Mouse (Mus musculus): Measurements from ENCODE around the gene Bmi1. TPM values are rescaled to one million over a fixed set of nuclear protein-coding genes. Genes with fewer than 3 reads are reported as not detected.

The Bmi1 gene
- total RNA-seq (2021) = 10 to 100 TPM; 59.2 to 70.6 TPM
- polyA plus RNA-seq (2012; rRNA removed) = 22.3 and 54.4 TPM in 2 replicates
- long read RNA-seq, transcript Bmi1-201 (10 exons, 3,594 nt) = major isoform, 61 of 70 reads
- long read RNA-seq, partial matches to known transcripts = 4 of 70 reads
- long read RNA-seq, other reads (novel, unspliced or antisense) = 5 of 70 reads

DNA sequence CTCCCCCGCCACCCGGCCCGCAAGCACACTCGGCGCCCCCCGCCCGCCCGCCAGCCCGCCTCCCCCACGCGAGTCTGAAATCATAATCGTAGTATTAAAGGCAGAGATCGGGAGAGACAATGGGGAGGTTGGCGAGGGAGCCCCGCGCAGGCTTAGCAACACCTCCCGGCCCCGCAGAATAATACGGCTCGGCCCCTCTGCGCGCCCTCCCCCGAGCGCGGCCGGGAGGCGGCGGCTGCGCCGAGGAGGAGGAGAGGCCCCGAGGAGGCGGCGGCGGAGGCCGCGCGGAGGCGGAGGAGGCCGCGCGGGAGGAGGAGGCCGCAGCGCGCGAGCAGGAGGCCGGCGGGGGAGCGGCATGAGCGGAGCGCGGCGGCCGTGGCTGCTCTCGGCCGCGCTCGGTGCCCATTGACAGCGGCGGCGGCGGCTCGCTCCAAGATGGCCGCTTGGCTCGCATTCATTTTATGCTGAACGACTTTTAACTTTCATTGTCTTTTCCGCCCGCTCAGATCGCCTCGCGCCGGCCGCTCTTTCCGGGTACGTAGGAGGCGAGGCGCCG lies at the start of gene Bmi1:
Bmi1 (plus strand) TSS at position 83 of the 556 bp plus-strand sequence.
- no peaks in the 10 kb centered on the region for H3K79me2 ChIP-seq (replicated peaks; ENCODE audit: control insufficient read depth, insufficient read depth, low read length)
- H3K4me1 ChIP-seq (ENCODE audit: control insufficient read depth, insufficient read depth, low read length) = peaks cover 2% of the 10 kb centered on the region
- peak within 1 kb of the TSS; percentile 95 for H3K27ac ChIP-seq
- intact Hi-C loops (cut with DNase I) = loop anchor here (2.0 to 5.0 kb wide), 5 partner anchors 90 to 650 kb away; partner anchors contain the start of genes 4930426L09Rik, Dnajc1, Pip4k2a and Skida1
- no peaks in the 10 kb centered on the region for H3K27me3 ChIP-seq (ENCODE audit: control insufficient read depth, insufficient read depth, low read length)
- H3K4me3 ChIP-seq = peak within 1 kb of the TSS; percentile 85
- TF ChIP-seq CTCF (IDR thresholded peaks at IDR 0.05) (no peak), POLR2A (IDR thresholded peaks at IDR 0.05; ENCODE audit: insufficient read depth, low read depth, low read length) (0 out of 2 replicates have a peak, but pooled peaks have one; percentile 16)
- DNase-seq = peak; percentile 83 to 84
- peaks cover 9% of the 10 kb centered on the region for H3K36me3 ChIP-seq (ENCODE audit: control insufficient read depth, insufficient read depth, low read length)
- peak within 1 kb of the TSS; percentile 97 for H3K9ac ChIP-seq (ENCODE audit: low read depth, low read length)
- 1% methylated on average over 53 of the region's 77 CpGs for WGBS

DNA sequence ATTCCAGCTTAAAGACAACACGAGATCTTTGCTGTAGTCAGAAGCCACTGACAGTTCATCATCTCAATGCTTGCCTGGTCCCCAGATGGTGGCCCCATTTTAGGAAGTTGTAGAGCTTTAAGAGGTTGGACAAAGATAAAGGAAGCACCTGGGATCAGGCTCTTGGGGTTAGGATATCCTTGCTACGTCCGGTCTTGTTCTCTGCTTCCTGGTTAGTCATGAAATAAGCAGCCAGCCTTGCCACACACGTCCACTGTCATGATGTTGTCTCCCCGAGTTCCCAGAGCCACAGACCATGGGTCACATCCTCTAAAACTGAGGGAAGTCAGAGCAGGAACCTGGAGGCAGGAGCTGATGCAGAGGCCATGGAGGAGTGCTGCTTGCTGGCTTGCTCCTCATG lies 46.3 kb upstream of the Bmi1 start:
- Histone ChIP-seq H3K4me3 (no peak overlapping the region), H3K27ac (no peak overlapping the region), H3K4me1 (ENCODE audit: control insufficient read depth, insufficient read depth, low read length) (no peaks in the 10 kb centered on the region), H3K36me3 (ENCODE audit: control insufficient read depth, insufficient read depth, low read length) (no peaks in the 10 kb centered on the region), H3K27me3 (ENCODE audit: control insufficient read depth, insufficient read depth, low read length) (no peaks in the 10 kb centered on the region), H3K9ac (ENCODE audit: low read depth, low read length) (no peak overlapping the region), H3K79me2 (replicated peaks; ENCODE audit: control insufficient read depth, insufficient read depth, low read length) (no peaks in the 10 kb centered on the region)
- no peak for DNase-seq
- intact Hi-C loops (cut with DNase I) = no loop called here
- TF ChIP-seq POLR2A (IDR thresholded peaks at IDR 0.05; ENCODE audit: insufficient read depth, low read depth, low read length) (no peak), CTCF (IDR thresholded peaks at IDR 0.05) (no peak), EP300 (IDR thresholded peaks at IDR 0.05; ENCODE audit: insufficient read depth, low read depth, low read length) (no peak)
- WGBS = 40% methylated on average over 5 of the region's 5 CpGs

DNA sequence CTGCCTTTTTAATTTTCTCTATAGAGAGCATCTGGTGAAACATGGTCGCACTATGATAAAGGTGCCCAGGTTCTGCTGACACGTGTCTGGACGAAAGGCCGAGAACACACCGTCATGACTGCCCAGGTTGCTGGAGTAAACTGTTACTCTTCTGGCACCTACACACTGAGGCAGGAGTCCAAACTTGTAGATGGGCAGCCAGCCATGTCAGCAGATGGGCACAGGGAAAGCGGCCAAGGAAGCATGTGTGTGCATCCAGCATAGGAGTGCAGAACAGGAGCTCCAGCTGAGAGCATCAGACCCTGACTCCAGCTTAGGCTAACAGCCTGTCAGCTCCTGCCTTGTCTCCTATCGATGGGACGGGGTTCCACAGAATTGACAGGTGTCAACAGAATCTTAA lies 41.8 kb upstream of the Bmi1 start:
- no peaks in the 10 kb centered on the region for H3K4me1 ChIP-seq (ENCODE audit: control insufficient read depth, insufficient read depth, low read length)
- H3K27me3 ChIP-seq (ENCODE audit: control insufficient read depth, insufficient read depth, low read length) = no peaks in the 10 kb centered on the region
- no peak overlapping the region for H3K9ac ChIP-seq (ENCODE audit: low read depth, low read length)
- H3K4me3 ChIP-seq = no peak overlapping the region
- intact Hi-C loops (cut with DNase I) = no loop called here
- H3K36me3 ChIP-seq (ENCODE audit: control insufficient read depth, insufficient read depth, low read length) = no peaks in the 10 kb centered on the region
- TF ChIP-seq POLR2A (IDR thresholded peaks at IDR 0.05; ENCODE audit: insufficient read depth, low read depth, low read length) (no peak), EP300 (IDR thresholded peaks at IDR 0.05; ENCODE audit: insufficient read depth, low read depth, low read length) (no peak), CTCF (IDR thresholded peaks at IDR 0.05) (no peak)
- 62% methylated on average over 8 of the region's 8 CpGs for WGBS
- no peak overlapping the region for H3K27ac ChIP-seq
- DNase-seq = peak; percentile 41 to 42
- no peaks in the 10 kb centered on the region for H3K79me2 ChIP-seq (replicated peaks; ENCODE audit: control insufficient read depth, insufficient read depth, low read length)

GRCm38 (mm10) chr2:18648563-18648962 lies 28.3 kb upstream of the Bmi1 start:
- Histone ChIP-seq H3K9ac (ENCODE audit: low read depth, low read length) (no peak overlapping the region), H3K27me3 (ENCODE audit: control insufficient read depth, insufficient read depth, low read length) (no peaks in the 10 kb centered on the region), H3K4me3 (no peak overlapping the region), H3K36me3 (ENCODE audit: control insufficient read depth, insufficient read depth, low read length) (no peaks in the 10 kb centered on the region), H3K27ac (no peak overlapping the region), H3K79me2 (replicated peaks; ENCODE audit: control insufficient read depth, insufficient read depth, low read length) (no peaks in the 10 kb centered on the region), H3K4me1 (ENCODE audit: control insufficient read depth, insufficient read depth, low read length) (no peaks in the 10 kb centered on the region)
- TF ChIP-seq POLR2A (IDR thresholded peaks at IDR 0.05; ENCODE audit: insufficient read depth, low read depth, low read length) (no peak), EP300 (IDR thresholded peaks at IDR 0.05; ENCODE audit: insufficient read depth, low read depth, low read length) (no peak), CTCF (IDR thresholded peaks at IDR 0.05) (no peak)
- intact Hi-C loops (cut with DNase I) = no loop called here
- DNase-seq = no peak
- 67% methylated on average over 4 of the region's 4 CpGs for WGBS

DNA sequence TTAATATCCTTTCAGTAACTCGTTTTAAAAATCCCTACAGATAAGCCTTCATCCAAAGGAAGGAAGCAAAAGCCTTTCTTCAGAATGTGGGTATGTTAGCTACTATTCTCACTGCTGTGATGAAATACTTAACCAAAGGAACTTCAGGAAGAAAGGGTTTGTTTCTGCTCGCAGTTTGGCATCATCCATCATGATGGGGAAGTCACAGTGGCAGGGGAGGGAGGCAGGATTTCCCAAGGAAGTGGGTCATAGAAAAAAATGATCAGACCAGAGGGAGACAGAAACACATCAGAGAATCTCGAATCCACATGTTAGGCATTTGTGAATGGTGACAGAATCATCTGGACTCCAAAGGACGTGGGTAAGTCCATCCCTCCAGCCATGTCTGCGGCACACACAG lies 22.0 kb upstream of the Bmi1 start:
- intact Hi-C loops (cut with DNase I) = no loop called here
- H3K36me3 ChIP-seq (ENCODE audit: control insufficient read depth, insufficient read depth, low read length) = no peaks in the 10 kb centered on the region
- no peak overlapping the region for H3K27ac ChIP-seq
- no peaks in the 10 kb centered on the region; the same call in 1 of the 2 replicates for H3K4me1 ChIP-seq (ENCODE audit: control insufficient read depth, insufficient read depth, low read length)
- DNase-seq = no peak
- TF ChIP-seq POLR2A (IDR thresholded peaks at IDR 0.05; ENCODE audit: insufficient read depth, low read depth, low read length) (no peak), CTCF (IDR thresholded peaks at IDR 0.05) (no peak), EP300 (IDR thresholded peaks at IDR 0.05; ENCODE audit: insufficient read depth, low read depth, low read length) (no peak)
- H3K27me3 ChIP-seq (ENCODE audit: control insufficient read depth, insufficient read depth, low read length) = no peaks in the 10 kb centered on the region
- WGBS = 41% methylated on average over 5 of the region's 5 CpGs
- no peak overlapping the region for H3K4me3 ChIP-seq
- H3K79me2 ChIP-seq (replicated peaks; ENCODE audit: control insufficient read depth, insufficient read depth, low read length) = no peaks in the 10 kb centered on the region
- no peak overlapping the region for H3K9ac ChIP-seq (ENCODE audit: low read depth, low read length)

DNA sequence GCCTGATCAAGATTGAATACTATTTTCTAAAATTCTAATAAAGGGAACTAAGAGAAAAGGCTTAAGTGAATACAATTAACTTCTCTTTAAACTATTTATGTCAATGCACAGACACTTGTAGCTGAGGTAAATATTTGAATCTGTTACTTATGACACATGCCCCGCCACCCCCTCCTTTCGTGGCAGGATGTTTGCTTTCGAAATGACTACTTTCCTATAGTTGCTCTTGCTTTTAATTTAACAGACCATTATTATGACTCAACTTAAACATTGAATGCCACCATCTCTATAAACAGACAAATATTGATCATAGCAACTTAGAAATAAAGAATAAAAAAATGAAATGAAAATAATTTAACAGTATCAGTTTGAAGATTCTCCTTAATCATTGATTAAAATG lies 12.8 kb upstream of the Bmi1 start:
- intact Hi-C loops (cut with DNase I) = no loop called here
- 83% methylated on average over 3 of the region's 3 CpGs for WGBS
- no peaks in the 10 kb centered on the region for H3K79me2 ChIP-seq (replicated peaks; ENCODE audit: control insufficient read depth, insufficient read depth, low read length)
- H3K4me1 ChIP-seq (ENCODE audit: control insufficient read depth, insufficient read depth, low read length) = no peaks in the 10 kb centered on the region
- H3K36me3 ChIP-seq (ENCODE audit: control insufficient read depth, insufficient read depth, low read length) = no peaks in the 10 kb centered on the region
- no peak overlapping the region for H3K9ac ChIP-seq (ENCODE audit: low read depth, low read length)
- H3K4me3 ChIP-seq = no peak overlapping the region
- H3K27me3 ChIP-seq (ENCODE audit: control insufficient read depth, insufficient read depth, low read length) = no peaks in the 10 kb centered on the region
- no peak for DNase-seq
- TF ChIP-seq POLR2A (IDR thresholded peaks at IDR 0.05; ENCODE audit: insufficient read depth, low read depth, low read length) (no peak), CTCF (IDR thresholded peaks at IDR 0.05) (no peak), EP300 (IDR thresholded peaks at IDR 0.05; ENCODE audit: insufficient read depth, low read depth, low read length) (no peak)
- no peak overlapping the region for H3K27ac ChIP-seq
